Mouse (Mus musculus) CH12.LX (cell line): ENCODE data around the gene Arhgef26. TPM values are rescaled to one million over a fixed set of nuclear protein-coding genes. Genes with fewer than 3 reads are reported as not detected.

ENCODE experiments used
- DNase-seq: peaks from one replicate; pipeline ENCODE4 v3.0.0-alpha.2; 2013; ENCODE audit errors: extremely low read depth
- H3K27ac ChIP-seq: 2 replicates; pipeline ENCODE4 v1.5.1; 2012; ENCODE audit warnings: low read depth, mild to moderate bottlenecking, control low read depth, moderate library complexity; ENCODE audit not compliant: insufficient read depth
- H3K27me3 ChIP-seq: replicated peaks from 2 replicates; pipeline ENCODE3; 2012; ENCODE audit warnings: inconsistent platforms
- H3K36me3 ChIP-seq, 2 experiments: replicated peaks in 1 of 2; 2 replicates each; pipeline versions ENCODE3 to v1.6.1; 2012; ENCODE audit warnings: inconsistent platforms in 1 of 2, low read length in 1 of 2, mild to moderate bottlenecking in 1 of 2, mixed read lengths in 1 of 2, moderate library complexity in 1 of 2; ENCODE audit not compliant: control insufficient read depth in 1 of 2, insufficient read depth in 1 of 2
- H3K4me1 ChIP-seq, 2 experiments: 2 replicates each; pipeline ENCODE4 v1.6.1; 2012; ENCODE audit warnings: inconsistent platforms in 1 of 2, moderate library complexity in 1 of 2; ENCODE audit not compliant: insufficient read depth in 2 of 2, control insufficient read depth in 1 of 2
- H3K4me2 ChIP-seq: 2 replicates; pipeline ENCODE4 v1.6.1; 2012; ENCODE audit warnings: low read depth, mild to moderate bottlenecking, control low read depth; ENCODE audit not compliant: poor library complexity, insufficient read depth, severe bottlenecking
- H3K4me3 ChIP-seq, 3 experiments: fragments of 150-350 bp in 1 of 3; sonication (generic) in 1 of 3; replicated peaks in 1 of 3; 2 replicates each; pipeline versions ENCODE3 to v1.5.1; 2011 to 2012; ENCODE audit warnings: low read depth in 2 of 3, low read length in 2 of 3, mild to moderate bottlenecking in 2 of 3, moderate library complexity in 2 of 3, control low read depth in 1 of 3, improper control_type of control experiment in 1 of 3, inconsistent platforms in 1 of 3, mixed read lengths in 1 of 3; ENCODE audit not compliant: poor library complexity in 1 of 3
- H3K79me2 ChIP-seq: replicated peaks from 2 replicates; pipeline ENCODE4 v1.6.1; 2012; ENCODE audit warnings: mild to moderate bottlenecking, moderate library complexity; ENCODE audit not compliant: control insufficient read depth, poor library complexity, insufficient read depth, severe bottlenecking; ENCODE audit errors: extremely low read depth
- H3K9ac ChIP-seq: 2 replicates; pipeline ENCODE4 v1.6.1; 2012; ENCODE audit warnings: low read depth, mild to moderate bottlenecking, control low read depth, moderate library complexity; ENCODE audit not compliant: insufficient read depth
- H3K9me3 ChIP-seq: replicated peaks from 2 replicates; pipeline ENCODE3; 2012; ENCODE audit warnings: low read length, inconsistent platforms, mixed read lengths
- ELF1 ChIP-seq: IDR thresholded peaks from 2 replicates; pipeline ENCODE4 v1.6.1; 2014; ENCODE audit warnings: low read depth, mild to moderate bottlenecking, inconsistent platforms, low read length, improper control_type of control experiment
- ETS1 ChIP-seq: conservative IDR thresholded peaks from 2 replicates; pipeline ENCODE4 v1.6.1; 2012; ENCODE audit warnings: low read depth, mild to moderate bottlenecking, inconsistent platforms, low read length, improper control_type of control experiment, moderate library complexity
- GABPA ChIP-seq: IDR thresholded peaks from 2 replicates; pipeline ENCODE4 v1.6.1; 2012; ENCODE audit warnings: low read depth, low read length, improper control_type of control experiment, inconsistent platforms; ENCODE audit not compliant: insufficient replicate concordance
- HCFC1 ChIP-seq: IDR thresholded peaks from 2 replicates; pipeline ENCODE4 v1.6.1; 2012; ENCODE audit warnings: low read depth, mild to moderate bottlenecking, inconsistent platforms, low read length, improper control_type of control experiment
- IRF4 ChIP-seq: IDR thresholded peaks from 2 replicates; pipeline ENCODE4 v1.6.1; 2014; ENCODE audit warnings: low read depth, mild to moderate bottlenecking, inconsistent platforms, low read length, improper control_type of control experiment
- KAT2A ChIP-seq: IDR thresholded peaks from 2 replicates; pipeline ENCODE4 v1.6.1; 2012; ENCODE audit warnings: low read length, improper control_type of control experiment, inconsistent platforms; ENCODE audit not compliant: insufficient replicate concordance
- MAX ChIP-seq: IDR thresholded peaks from 2 replicates; pipeline ENCODE4 v1.6.1; 2011; ENCODE audit warnings: low read length, improper control_type of control experiment
- MAZ ChIP-seq: IDR thresholded peaks from 2 replicates; pipeline ENCODE4 v1.6.1; 2012; ENCODE audit warnings: low read depth, mild to moderate bottlenecking, inconsistent platforms, low read length, improper control_type of control experiment, moderate library complexity
- MEF2A ChIP-seq: IDR thresholded peaks from 2 replicates; pipeline ENCODE4 v1.6.1; 2014; ENCODE audit warnings: low read depth, mild to moderate bottlenecking, inconsistent platforms, low read length, improper control_type of control experiment, borderline replicate concordance
- MXI1 ChIP-seq: IDR thresholded peaks from 2 replicates; pipeline ENCODE4 v1.6.1; 2011; ENCODE audit warnings: mild to moderate bottlenecking, low read depth, low read length, improper control_type of control experiment
- MYC ChIP-seq: IDR thresholded peaks from 2 replicates; pipeline ENCODE4 v1.6.1; 2011; ENCODE audit warnings: low read depth, mild to moderate bottlenecking, improper control_type of control experiment, low read length
- NRF1 ChIP-seq: IDR thresholded peaks from 2 replicates; pipeline ENCODE4 v1.6.1; 2014; ENCODE audit warnings: low read depth, mild to moderate bottlenecking, inconsistent platforms, low read length, improper control_type of control experiment, moderate library complexity
- PAX5 ChIP-seq: IDR thresholded peaks from 2 replicates; pipeline ENCODE4 v1.6.1; 2012; ENCODE audit warnings: low read length, inconsistent platforms, mixed read lengths
- POLR2A ChIP-seq: IDR thresholded peaks from 2 replicates; pipeline ENCODE4 v1.6.1; 2011; ENCODE audit warnings: low read depth, mild to moderate bottlenecking, improper control_type of control experiment, low read length
- POLR2AphosphoS2 ChIP-seq: IDR thresholded peaks from 2 replicates; pipeline ENCODE4 v1.6.1; 2011; ENCODE audit warnings: low read depth, low read length, improper control_type of control experiment
- RAD21 ChIP-seq: IDR thresholded peaks from 2 replicates; pipeline ENCODE4 v1.6.1; 2011; ENCODE audit warnings: low read depth, mild to moderate bottlenecking, low read length, improper control_type of control experiment, moderate library complexity
- TBP ChIP-seq: conservative IDR thresholded peaks from 2 replicates; pipeline ENCODE4 v1.6.1; 2011; ENCODE audit warnings: low read depth, low read length, improper control_type of control experiment
- UBTF ChIP-seq: IDR thresholded peaks from 2 replicates; pipeline ENCODE4 v1.6.1; 2012; ENCODE audit warnings: low read depth, mild to moderate bottlenecking, inconsistent platforms, low read length, improper control_type of control experiment, moderate library complexity
- USF2 ChIP-seq: conservative IDR thresholded peaks from 2 replicates; pipeline ENCODE4 v1.6.1; 2011; ENCODE audit warnings: low read depth, low read length, improper control_type of control experiment
- ZC3H11A ChIP-seq: IDR thresholded peaks from 2 replicates; pipeline ENCODE4 v1.6.1; 2012; ENCODE audit warnings: low read depth, mild to moderate bottlenecking, inconsistent platforms, low read length, improper control_type of control experiment
- ZNF384 ChIP-seq: IDR thresholded peaks from 2 replicates; pipeline ENCODE4 v1.6.1; 2012; ENCODE audit warnings: low read depth, low read length, improper control_type of control experiment, inconsistent platforms
- dilution Hi-C: fragments of 300-500 bp; cut with MboI; formaldehyde crosslinking; loops from 2 replicates; pipeline ENCODE4 v1.14.3; 2020; ENCODE audit warnings: low sequenced_read_pairs; ENCODE audit not compliant: extremely low pct_unique_long_range_greater_than_20kb, extremely low pct_ligation_motif_present
- in situ Hi-C: fragments of 300-500 bp; cut with MboI; formaldehyde crosslinking; loops from 3 replicates; pipeline ENCODE4 v1.14.3; 2019; ENCODE audit warnings: low sequenced_read_pairs, low pct_ligation_motif_present, low pct_unique_long_range_greater_than_20kb, mixed read lengths
- polyA plus RNA-seq: library from polyadenylated mRNA; unstranded; fragments of >175 nt; gene quantifications from 2 replicates; pipeline ENCODE4 v1.2.1, GENCODE M21; 2012; ENCODE audit warnings: low read depth; ENCODE audit not compliant: insufficient read length
- total RNA-seq, 2 experiments: library from RNA; depleted of rRNA; stranded (reverse); fragments of 300-350 nt in 1 of 2; fragments of >200 nt in 1 of 2; gene quantifications; 2 replicates each; pipeline ENCODE4 v1.2.3; 2012 to 2014

The Arhgef26 gene
- total and polyA plus RNA-seq, 3 experiments, result under 0.01 to 0.11 TPM; not detected in 1

DNA sequence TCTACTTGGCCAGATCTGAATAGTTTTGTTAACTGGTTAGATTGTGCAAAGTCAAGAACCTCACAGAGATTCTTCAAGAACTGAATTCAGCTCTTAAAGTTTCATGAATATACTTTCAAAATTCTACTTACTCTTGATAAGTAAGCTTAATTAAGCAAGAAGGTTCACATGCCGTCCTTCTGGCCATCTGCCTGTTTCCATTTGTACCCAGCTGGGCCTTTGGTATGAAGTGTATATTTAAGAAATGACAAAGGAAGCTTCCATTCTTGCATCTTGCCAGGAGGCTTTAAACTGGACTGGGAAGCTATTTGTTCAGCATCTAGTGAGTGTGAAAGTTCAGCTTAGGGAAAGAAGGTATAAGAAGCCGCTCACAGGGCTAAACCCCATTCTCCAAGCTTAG, 34.7 kb downstream of the Arhgef26 start:
- H3K4me3 ChIP-seq, result no peak overlapping the region
- no peaks in the 10 kb centered on the region for H3K79me2 ChIP-seq
- dilution Hi-C loops, result no loop called here
- H3K36me3 ChIP-seq, result no peaks in the 10 kb centered on the region
- H3K4me1 ChIP-seq, result no peaks in the 10 kb centered on the region
- DNase-seq, result no peak
- no peak for TF ChIP-seq MAZ
- TF ChIP-seq ELF1, result no peak
- no peak for TF ChIP-seq ETS1
- no peak for TF ChIP-seq UBTF
- TF ChIP-seq KAT2A, result no peak
- no peak for TF ChIP-seq MXI1
- no peak for TF ChIP-seq ZC3H11A
- no peak for TF ChIP-seq ZNF384
- no peak for TF ChIP-seq USF2
- TF ChIP-seq GABPA, result no peak
- TF ChIP-seq NRF1, result no peak
- no peak for TF ChIP-seq MYC
- no peak for TF ChIP-seq PAX5
- peaks cover 49% of the 10 kb centered on the region for H3K9me3 ChIP-seq
- no peak overlapping the region for H3K27ac ChIP-seq
- no peak overlapping the region for H3K9ac ChIP-seq
- in situ Hi-C loops, result no loop called here
- no peaks in the 10 kb centered on the region for H3K27me3 ChIP-seq
- H3K4me2 ChIP-seq, result no peak overlapping the region

DNA sequence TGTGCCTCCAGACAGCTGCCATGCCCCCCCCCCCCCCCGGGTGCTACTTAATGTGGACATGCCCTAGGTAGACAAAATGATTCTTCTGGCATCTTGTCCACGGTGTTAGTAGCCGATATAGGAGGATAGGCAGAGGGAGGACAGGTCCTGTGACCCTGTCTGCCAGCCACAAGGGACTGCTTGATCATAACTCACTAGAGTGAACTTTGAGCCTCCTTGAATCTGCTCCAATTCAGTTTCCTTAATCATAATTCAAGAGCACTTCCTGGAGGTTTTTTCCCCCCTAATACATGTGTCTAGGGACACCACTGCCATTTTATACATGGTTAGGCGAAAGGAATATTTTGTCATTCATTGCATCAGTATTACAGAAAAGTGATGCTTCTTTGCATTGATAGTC, 36.2 kb downstream of the Arhgef26 start:
- Histone ChIP-seq H3K27ac (no peak overlapping the region), H3K9me3 (peaks cover 45% of the 10 kb centered on the region), H3K4me1 (no peaks in the 10 kb centered on the region)
- TF ChIP-seq GABPA (no peak), ELF1 (no peak)
- TF ChIP-seq, all 38 proteins: peak for 0
- Histone ChIP-seq H3K4me3 (no peak overlapping the region), H3K27me3 (no peaks in the 10 kb centered on the region), H3K79me2 (no peaks in the 10 kb centered on the region), H3K9ac (no peak overlapping the region), H3K36me3 (no peaks in the 10 kb centered on the region), H3K4me2 (no peak overlapping the region)
- dilution Hi-C loops (no loop called here), in situ Hi-C loops (no loop called here)
- DNase-seq, result no peak

DNA sequence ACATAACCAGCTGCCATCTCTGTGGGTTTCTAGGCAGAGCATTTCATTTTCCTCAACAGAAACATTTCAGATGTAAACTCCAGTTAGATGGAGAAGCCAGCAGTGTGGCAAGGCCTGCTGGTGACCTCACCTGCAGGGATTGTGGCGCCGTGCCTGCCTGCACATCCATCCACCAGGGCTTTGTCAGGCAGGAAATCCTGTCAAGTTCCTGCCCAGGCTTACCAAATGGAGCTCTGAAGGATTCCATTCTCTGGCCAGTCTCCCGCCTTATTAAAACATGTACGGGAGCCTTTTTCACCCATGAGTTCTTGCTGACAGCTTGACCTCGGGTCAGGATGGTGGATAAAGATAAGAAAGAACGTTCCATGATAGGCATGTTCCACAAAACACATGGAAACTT, 36.7 kb downstream of the Arhgef26 start:
- Histone ChIP-seq H3K79me2 (no peaks in the 10 kb centered on the region), H3K9me3 (peaks cover 43% of the 10 kb centered on the region), H3K4me2 (no peak overlapping the region), H3K4me3 (no peak overlapping the region), H3K36me3 (no peaks in the 10 kb centered on the region), H3K27me3 (no peaks in the 10 kb centered on the region), H3K4me1 (no peaks in the 10 kb centered on the region), H3K27ac (no peak overlapping the region), H3K9ac (no peak overlapping the region)
- no peak for DNase-seq
- TF ChIP-seq NRF1 (no peak), TBP (no peak), POLR2AphosphoS2 (no peak), MEF2A (no peak), MAX (no peak), USF2 (no peak), MXI1 (no peak), HCFC1 (no peak), GABPA (no peak), RAD21 (no peak), POLR2A (no peak), ETS1 (no peak), ELF1 (no peak), IRF4 (no peak)
- dilution Hi-C loops, result no loop called here
- in situ Hi-C loops, result no loop called here
